Mouse (Mus musculus) liver, postnatal 0 days (tissue): ENCODE results near the gene Trmt1. TPM values are rescaled to one million over a fixed set of nuclear protein-coding genes. Genes with fewer than 3 reads are reported as not detected.

ENCODE experiments used
- ATAC-seq: fragments of 200-750 bp; cut with Nextera tagmentation; 2 replicates; pipeline ENCODE4 v1.8.0; 2017; ENCODE audit warnings: mild to moderate bottlenecking, moderate library complexity
- DNase-seq: peaks from one replicate; pipeline ENCODE4 v3.0.0-alpha.2; 2016
- H3K27ac ChIP-seq: fragments of 300-500 bp; sonication (generic); 2 replicates; pipeline ENCODE4 v1.5.1; 2014; ENCODE audit warnings: antibody characterized with exemption, moderate library complexity, mild to moderate bottlenecking, low read depth
- H3K27me3 ChIP-seq: fragments of 300-500 bp; sonication (generic); 2 replicates; pipeline ENCODE4 v1.6.1; 2014; ENCODE audit warnings: low read length, control low read depth, mixed read lengths; ENCODE audit not compliant: insufficient read depth
- H3K36me3 ChIP-seq: fragments of 300-500 bp; sonication (generic); replicated peaks from 2 replicates; pipeline ENCODE4 v1.6.1; 2014; ENCODE audit warnings: mild to moderate bottlenecking, control low read depth, low read length, moderate library complexity, mixed read lengths; ENCODE audit not compliant: insufficient read depth
- H3K4me1 ChIP-seq: fragments of 300-500 bp; sonication (generic); 2 replicates; pipeline ENCODE4 v1.6.1; 2014; ENCODE audit warnings: antibody characterized with exemption, mild to moderate bottlenecking, control low read depth; ENCODE audit not compliant: insufficient read depth
- H3K4me2 ChIP-seq: fragments of 300-500 bp; sonication (generic); 2 replicates; pipeline ENCODE4 v1.6.1; 2014; ENCODE audit warnings: low read depth, mild to moderate bottlenecking, low read length, moderate library complexity, mixed read lengths
- H3K4me3 ChIP-seq: fragments of 300-500 bp; sonication (generic); 2 replicates; pipeline ENCODE4 v1.5.1; 2014; ENCODE audit warnings: low read depth, low read length
- H3K9ac ChIP-seq: fragments of 300-500 bp; sonication (generic); replicated peaks from 2 replicates; pipeline ENCODE4 v1.6.1; 2014; ENCODE audit warnings: mild to moderate bottlenecking, moderate library complexity
- H3K9me3 ChIP-seq: fragments of 300-500 bp; sonication (generic); 2 replicates; pipeline ENCODE4 v1.6.1; 2016; ENCODE audit warnings: mild to moderate bottlenecking, control low read depth, low read length, mixed read lengths
- CTCF ChIP-seq: sonication (generic); IDR thresholded peaks from 2 replicates; pipeline ENCODE4 v1.5.1; 2016; ENCODE audit warnings: antibody characterized with exemption, low read depth
- EP300 ChIP-seq: IDR thresholded peaks from 2 replicates; pipeline ENCODE4 v1.6.1; 2016; ENCODE audit warnings: antibody characterized with exemption, low read depth, mild to moderate bottlenecking
- WGBS: fragments of 180-500 bp; shearing (Covaris S2); extraction: QIAGEN DNeasy Blood & Tissue Kit; methylation state at CpG from one replicate; pipeline ENCODE4 v1.1.7; 2014; ENCODE audit not compliant: insufficient replicate concordance; 5-methylcytosine and 5-hydroxymethylcytosine counted together
- polyA plus RNA-seq: library from polyadenylated mRNA; unstranded; fragments of >200 nt; fragmentation: Nextera tagmentation; extraction: Ambion mirVana; gene quantifications from 2 replicates; pipeline ENCODE4 v1.2.1, GENCODE M21; 2015

The Trmt1 gene
- polyA plus RNA-seq, result 21.3 TPM in 2 replicates

DNA sequence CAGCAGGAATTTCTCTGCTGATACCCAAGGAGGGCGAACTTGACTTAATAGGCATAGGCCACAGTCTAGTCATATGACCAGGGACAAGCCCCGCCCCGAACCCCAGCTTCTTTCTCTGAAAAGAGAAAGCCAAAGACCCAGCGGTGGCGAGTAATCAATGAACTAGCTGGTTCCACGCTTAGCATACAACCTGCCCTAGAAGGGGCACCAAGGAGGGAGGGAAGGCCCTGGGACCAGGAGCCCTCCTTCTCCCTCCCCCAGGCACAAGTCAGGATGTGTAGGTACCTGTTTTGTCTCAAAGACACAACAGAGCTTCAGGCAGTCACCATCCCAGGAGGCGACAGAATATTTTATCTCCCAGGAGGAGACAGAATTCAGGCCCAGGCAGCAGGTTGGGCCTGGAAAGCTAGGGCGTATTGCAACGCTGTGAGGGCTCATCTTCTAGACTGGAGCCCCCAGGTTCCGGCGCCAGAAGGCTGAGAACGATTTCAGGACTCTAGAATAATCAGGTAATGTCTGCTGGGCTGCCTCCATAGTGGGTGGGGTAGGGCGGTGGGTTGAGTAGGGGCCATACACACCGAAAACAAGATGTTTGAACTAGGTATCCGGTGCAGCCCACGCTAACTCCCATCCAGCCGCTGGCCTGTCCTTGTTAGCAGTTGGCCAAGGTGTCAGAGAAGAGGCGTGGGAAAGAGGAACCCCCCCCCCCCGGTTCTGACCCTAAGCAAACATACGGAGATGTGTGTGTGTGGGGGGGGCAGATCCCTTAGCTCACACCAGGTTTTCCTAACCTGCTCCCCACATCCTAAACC lies at the start of gene Trmt1:
TSS of gene Trmt1 (plus strand) at position 117 of the 812 bp plus-strand sequence.
- H3K4me1 ChIP-seq, result peaks cover 38% of the 10 kb centered on the region
- no peak for ATAC-seq

DNA sequence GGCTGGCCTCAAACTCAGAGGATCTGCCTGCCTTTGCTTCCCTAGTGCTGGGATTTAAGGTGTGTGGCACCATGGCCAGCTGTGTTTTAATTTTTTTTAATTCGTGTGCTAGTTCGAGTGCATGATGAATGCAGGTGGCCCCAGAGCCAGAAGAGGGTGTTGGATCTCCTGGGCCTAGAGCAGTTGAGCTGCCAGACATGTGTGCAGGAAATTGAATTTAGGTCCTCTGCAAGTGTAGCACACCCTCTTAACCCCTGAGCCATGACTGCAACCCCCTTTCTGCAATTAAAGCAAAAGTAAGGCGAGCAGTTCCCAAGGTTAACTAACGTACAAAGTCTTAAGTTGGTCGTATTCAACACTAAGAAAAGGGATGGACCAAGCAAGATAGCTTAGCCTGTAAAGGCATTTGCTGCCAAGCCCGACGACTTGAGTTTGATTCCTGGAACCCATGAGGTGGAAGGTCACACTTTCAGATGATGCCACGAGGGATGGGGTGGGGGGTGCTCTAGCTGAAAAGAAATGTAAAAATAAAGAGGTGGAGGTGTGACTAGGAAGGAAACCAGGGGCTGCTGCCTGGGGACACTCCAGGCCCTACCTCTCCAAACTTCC lies 48.1 kb upstream of the Trmt1 start:
- WGBS, result 39% methylated on average over 8 of the region's 8 CpGs
- Histone ChIP-seq H3K9me3 (no peaks in the 10 kb centered on the region), H3K36me3 (no peaks in the 10 kb centered on the region; the same call in 1 of the 2 replicates)

More for the DNA sequence above, at the start of gene Trmt1:
- H3K27ac ChIP-seq, result peak within 1 kb of the TSS; percentile 89
- H3K9me3 ChIP-seq, result no peaks in the 10 kb centered on the region
- H3K4me3 ChIP-seq, result peak within 1 kb of the TSS; percentile 91
- peaks cover 12% of the 10 kb centered on the region for H3K36me3 ChIP-seq
- H3K4me2 ChIP-seq, result peak within 1 kb of the TSS; percentile 94
- H3K9ac ChIP-seq, result peak within 1 kb of the TSS; percentile 93
- H3K27me3 ChIP-seq, result no peaks in the 10 kb centered on the region
- DNase-seq, result peak; percentile 58
- TF ChIP-seq EP300, result no peak
- no peak for TF ChIP-seq CTCF
- WGBS, result 9% methylated on average over 19 of the region's 20 CpGs

DNA sequence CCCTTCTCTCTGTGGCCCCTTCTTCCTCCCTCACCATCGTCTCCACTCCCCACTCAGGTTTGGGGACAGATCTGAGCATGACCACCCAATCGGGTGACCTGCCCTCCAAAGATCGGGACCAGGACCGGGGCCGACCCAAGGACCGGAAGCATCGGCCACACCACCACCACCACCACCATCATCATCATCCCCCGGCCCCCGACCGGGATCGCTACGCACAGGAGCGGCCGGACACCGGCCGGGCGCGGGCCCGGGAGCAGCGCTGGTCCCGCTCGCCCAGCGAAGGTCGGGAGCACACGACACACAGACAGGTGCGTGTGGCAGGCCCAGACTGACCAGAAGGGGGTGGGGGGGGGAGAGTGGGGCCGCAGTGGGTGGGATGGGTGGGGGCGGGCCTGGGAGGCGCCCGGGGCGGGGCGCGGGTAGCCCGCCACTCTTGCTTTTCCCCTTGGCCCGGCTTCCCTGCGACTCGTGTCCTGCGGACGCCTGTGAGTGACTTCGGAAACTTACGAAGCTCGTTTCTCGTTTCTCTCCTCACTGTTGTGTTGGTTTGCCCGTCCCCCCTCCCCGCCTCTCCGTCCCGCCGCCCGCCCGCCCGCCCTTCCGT lies 47.4 kb upstream of the Trmt1 start:
- Histone ChIP-seq H3K27me3 (0 out of 2 replicates have a peak, but pooled peaks cover 4% of the 10 kb centered on the region), H3K36me3 (no peaks in the 10 kb centered on the region; the same call in 1 of the 2 replicates), H3K9me3 (no peaks in the 10 kb centered on the region), H3K4me3 (peak overlapping the region; percentile 72), H3K4me1 (peaks cover 11% of the 10 kb centered on the region), H3K9ac (peak overlapping the region; percentile 70), H3K4me2 (peak overlapping the region; percentile 96), H3K27ac (peak overlapping the region; percentile 78)
- no peak for DNase-seq
- under 1% methylated on average over 46 of the region's 52 CpGs for WGBS
- TF ChIP-seq CTCF, result no peak
- TF ChIP-seq EP300, result no peak
- ATAC-seq, result peak; percentile 2

More for the DNA sequence above, 48.1 kb upstream of the Trmt1 start:
- Histone ChIP-seq H3K9ac (peak overlapping the region; percentile 70), H3K4me2 (peak overlapping the region; percentile 96), H3K27ac (no peak overlapping the region), H3K4me1 (peaks cover 11% of the 10 kb centered on the region), H3K4me3 (peak overlapping the region; percentile 72), H3K27me3 (0 out of 2 replicates have a peak, but pooled peaks cover 4% of the 10 kb centered on the region)
- ATAC-seq, result no peak
- TF ChIP-seq CTCF (no peak), EP300 (no peak)
- DNase-seq, result no peak

DNA sequence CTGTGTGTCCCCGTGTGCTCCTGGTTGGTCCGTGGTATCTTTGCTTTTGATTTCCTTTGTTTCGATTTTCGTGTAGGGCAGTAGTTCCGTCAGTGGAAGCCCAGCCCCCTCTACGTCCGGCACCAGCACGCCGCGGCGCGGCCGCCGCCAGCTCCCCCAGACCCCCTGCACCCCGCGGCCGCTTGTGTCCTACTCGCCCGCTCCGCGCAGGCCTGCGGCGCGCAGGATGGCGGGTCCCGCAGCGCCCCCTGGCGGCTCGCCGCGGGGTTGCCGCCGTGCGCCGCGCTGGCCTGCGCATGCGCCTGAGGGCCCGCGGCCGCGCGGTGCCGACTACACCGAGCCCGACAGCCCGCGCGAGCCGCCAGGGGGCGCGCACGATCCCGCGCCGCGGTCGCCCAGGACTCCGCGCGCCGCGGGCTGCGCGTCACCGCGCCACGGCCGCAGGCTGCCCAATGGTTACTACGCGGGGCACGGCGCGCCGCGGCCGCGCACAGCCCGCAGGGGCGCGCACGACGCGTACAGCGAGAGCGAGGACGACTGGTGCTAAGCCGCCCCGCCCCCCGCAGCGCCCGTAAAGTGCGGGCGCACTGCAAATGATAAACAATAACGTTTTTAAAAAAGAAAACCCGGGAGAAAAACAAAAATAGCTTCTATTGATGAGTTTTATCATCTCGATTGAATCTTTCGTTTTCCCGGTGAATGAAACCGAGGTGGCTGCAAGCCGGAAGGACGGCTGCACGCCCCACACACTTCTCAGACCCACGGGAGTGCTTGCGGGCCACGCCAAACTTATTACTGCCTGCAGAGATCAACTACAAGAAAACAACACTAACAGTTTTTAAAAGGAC lies 46.7 kb upstream of the Trmt1 start:
- Histone ChIP-seq H3K9me3 (no peaks in the 10 kb centered on the region), H3K36me3 (no peaks in the 10 kb centered on the region; the same call in 1 of the 2 replicates), H3K4me1 (peaks cover 11% of the 10 kb centered on the region), H3K27ac (peak overlapping the region; percentile 78), H3K4me3 (peak overlapping the region; percentile 72), H3K4me2 (peak overlapping the region; percentile 96), H3K27me3 (0 out of 2 replicates have a peak, but pooled peaks cover 4% of the 10 kb centered on the region), H3K9ac (peak overlapping the region; percentile 70)
- peak; percentile 96 for DNase-seq
- ATAC-seq, result peak; percentile 95
- WGBS, result under 1% methylated on average over 86 of the region's 106 CpGs
- TF ChIP-seq CTCF (peak; percentile 57), EP300 (no peak)

DNA sequence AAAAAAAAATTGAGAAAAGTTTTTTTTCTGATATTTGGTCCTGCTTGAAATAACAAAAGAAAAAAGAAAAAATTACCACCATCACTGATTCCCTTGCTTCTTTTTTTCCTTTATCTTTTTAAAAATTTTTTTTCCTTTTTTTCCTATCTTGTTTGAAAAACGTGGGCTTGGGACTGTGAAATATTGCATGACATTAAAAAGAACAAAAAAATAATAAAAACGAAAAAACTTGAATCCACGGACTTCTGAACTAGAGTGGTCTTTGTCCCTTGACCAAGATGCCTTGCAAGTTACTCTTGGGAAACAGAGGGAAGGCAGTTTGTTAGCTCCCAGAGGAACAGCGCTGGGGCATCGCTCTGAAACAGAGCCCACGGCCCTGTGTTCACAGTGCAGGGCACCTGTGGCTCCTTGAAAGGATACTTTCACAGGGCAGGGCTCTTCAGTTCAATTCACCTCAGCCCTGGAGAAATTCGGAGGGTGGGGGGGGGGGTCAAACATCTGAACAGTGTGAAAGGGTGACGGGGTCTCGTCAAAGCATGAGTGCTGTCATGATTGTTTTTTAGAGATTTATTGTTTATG lies 46.0 kb upstream of the Trmt1 start:
- Histone ChIP-seq H3K9me3 (no peaks in the 10 kb centered on the region), H3K27ac (0 out of 2 replicates have a peak overlapping the region, but pooled peaks have one; percentile 26), H3K4me3 (peak overlapping the region; percentile 54), H3K4me2 (peak overlapping the region; percentile 96), H3K4me1 (peaks cover 11% of the 10 kb centered on the region), H3K36me3 (no peaks in the 10 kb centered on the region; the same call in 1 of the 2 replicates), H3K27me3 (0 out of 2 replicates have a peak, but pooled peaks cover 4% of the 10 kb centered on the region), H3K9ac (peak overlapping the region; percentile 62)
- TF ChIP-seq EP300 (no peak), CTCF (no peak)
- ATAC-seq, result no peak
- DNase-seq, result no peak
- WGBS, result 36% methylated on average over 9 of the region's 9 CpGs
